Mouse (Mus musculus) spleen, embryonic (tissue): ENCODE data around the gene Hist1h3a.

ENCODE experiments used
- CTCF ChIA-PET: fragments of 350-600 bp; sonication (Branson Sonifier 250); formaldehyde crosslinking; loops from one replicate; lab custom pipeline; 2022; lab: Charles Lee

Hist1h3a gene

DNA sequence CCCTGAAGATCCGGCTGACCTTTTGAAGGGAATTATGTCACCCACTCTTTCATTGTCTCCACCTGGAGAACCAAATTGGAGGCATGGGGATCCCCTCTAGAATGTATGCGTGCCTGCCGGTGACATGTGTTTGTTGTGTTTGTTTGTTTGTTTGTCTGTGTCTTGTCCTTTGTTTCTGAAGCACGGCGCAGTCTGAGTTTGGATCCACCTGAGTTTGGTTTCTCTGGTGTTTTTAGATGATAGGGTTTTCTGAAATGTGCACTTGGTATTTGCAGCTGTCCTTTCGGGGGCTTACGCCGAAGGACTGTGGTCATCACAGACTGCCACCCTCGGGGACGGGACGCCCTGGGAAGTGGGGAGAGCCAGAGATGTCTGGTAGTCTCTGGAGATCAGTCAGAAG lies 45.0 kb downstream of the Hist1h3a start:
- CTCF ChIA-PET: interaction anchor here (0.6 kb wide), 1 partner anchor 125 kb away, joined by 6 read pairs; no protein-coding TSS in a partner anchor

- CTCF ChIA-PET: no interaction called here
Observed at GRCm38 (mm10) chr13:23716261-23717042, 45.7 kb downstream of the Hist1h3a start.
